Mouse (Mus musculus): Measurements from ENCODE around the gene Nrcam. TPM values are rescaled to one million over a fixed set of nuclear protein-coding genes. Genes with fewer than 3 reads are reported as not detected.

Nrcam gene
- polyA plus RNA-seq, 1 experiment from 2014 or later, result 139 TPM

Other genes with a start within 250 kb of the Nrcam start
- 30.3 and 36.5 TPM in 2 replicates for gene Dnajb9, start 118.6 kb upstream of the Nrcam start, polyA plus RNA-seq (2015; fragmentation: Nextera tagmentation; extraction: Ambion mirVana)
- 154 and 172 TPM in 2 replicates for gene Pnpla8, start 107.5 kb upstream of the Nrcam start, polyA plus RNA-seq (2015; fragmentation: Nextera tagmentation; extraction: Ambion mirVana)